In the genomic region with DNA sequence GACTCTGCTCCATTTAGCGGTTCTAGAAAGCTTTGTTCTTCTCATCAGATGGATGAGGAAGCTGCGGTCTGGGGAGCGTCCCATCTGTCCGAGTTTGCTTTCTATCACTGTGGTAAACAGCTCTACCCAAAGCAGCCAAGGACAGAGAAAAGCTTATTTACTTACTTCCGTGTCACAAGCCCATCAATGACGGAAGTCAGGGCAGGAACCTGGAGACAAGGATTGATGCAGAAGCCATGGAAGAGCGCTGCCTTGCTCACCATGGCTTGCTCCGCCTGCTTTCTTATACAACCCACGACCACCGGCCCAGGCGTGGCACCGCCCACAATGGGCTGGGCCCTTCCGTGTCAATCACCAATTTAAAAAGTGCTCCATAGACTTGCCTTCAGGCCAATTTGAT, we compare ENCODE assay signal across 18 mouse cellular contexts. TPM values are rescaled to one million over a fixed set of nuclear protein-coding genes. Genes with fewer than 3 reads are reported as not detected.
DNase-seq lines count a peak whose midpoint lies in the region; ATAC-seq and TF ChIP-seq lines count a peak whose summit lies in the region.
"Had no signal": no experiment of that assay in that cellular context is flagged by ENCODE, and none has a peak within 500 bp of the region (broad histone marks: within the 10 kb centered on the region; RNA-seq: fewer than 3 reads in every experiment).

No protein-coding gene starts in this region.

- in situ Hi-C loops in CH12.LX (cut with MboI; ENCODE audit: low pct_ligation_motif_present, low pct_unique_long_range_greater_than_20kb, low sequenced_read_pairs): loop anchor here (10.0 kb wide), 1 partner anchor 172 kb away; no protein-coding TSS in a partner anchor

- H3K36me3 ChIP-seq in CH12.LX (replicated peaks in 1 of 2; ENCODE audit: control insufficient read depth in 1 of 2, insufficient read depth in 1 of 2, low read length in 1 of 2): peaks cover 0 to 11% of the 10 kb centered on the region in 2 experiments
- no peaks in the 10 kb centered on the region for H3K36me3 ChIP-seq in liver, embryonic 13.5 days
- H3K36me3 ChIP-seq in lung, postnatal 0 days (ENCODE audit: insufficient read depth, low read length): no peaks in the 10 kb centered on the region
- H3K36me3 ChIP-seq: embryonic facial prominence, embryonic 12.5 days; hindbrain, embryonic 12.5 days; limb, embryonic 12.5 days had no signal

- no peak for TF ChIP-seq RAD21 in CH12.LX (IDR thresholded peaks at IDR 0.05; ENCODE audit: low read depth, low read length)

- H3K4me1 ChIP-seq in CH12.LX (ENCODE audit: control insufficient read depth in 1 of 2, insufficient read depth in 2 of 2): peaks cover 3 to 16% of the 10 kb centered on the region in 2 experiments
- peaks cover 3% of the 10 kb centered on the region; the same call in 1 of the 2 replicates for H3K4me1 ChIP-seq in liver, embryonic 13.5 days (replicated peaks)
- no peaks in the 10 kb centered on the region for H3K4me1 ChIP-seq in lung, postnatal 0 days (ENCODE audit: insufficient read depth, low read depth, low read length)
- H3K4me1 ChIP-seq: embryonic facial prominence, embryonic 12.5 days; hindbrain, embryonic 12.5 days; limb, embryonic 12.5 days had no signal

- TF ChIP-seq EP300 in CH12.LX (IDR thresholded peaks at IDR 0.05; ENCODE audit: low read length): no peak
- no peak for TF ChIP-seq EP300 in lung, postnatal 0 days (IDR thresholded peaks at IDR 0.05)

- DNase-seq in layer of hippocampus, adult 9-11 months: peak; percentile 24
- DNase-seq in layer of hippocampus, adult 9-10 months (ENCODE audit: low spot score): no peak
- peak; percentile 78 for DNase-seq in CH12.LX (ENCODE audit: extremely low read depth)
- peak; percentile 88 for DNase-seq in MN1 (ENCODE audit: low spot score)
- DNase-seq in liver, embryonic 13.5 days: no peak
- DNase-seq in lung, postnatal 0 days (ENCODE audit: low spot score): no peak
- DNase-seq in thymus, postnatal 0 days (ENCODE audit: low spot score): no peak
- DNase-seq: cerebellum, adult 8-10 months; gastrocnemius, postnatal 10 days; kidney, adult 2 months; kidney, postnatal 25 days; lung, postnatal 14 days; right cerebral cortex, postnatal 25 days had no signal

- WGBS in liver, embryonic 13.5 days (ENCODE audit: insufficient replicate concordance): 30% methylated on average over 13 of the region's 13 CpGs
- WGBS in lung, postnatal 0 days: 58% methylated on average over 13 of the region's 13 CpGs

- no peaks in the 10 kb centered on the region for H3K27me3 ChIP-seq in CH12.LX (replicated peaks)
- H3K27me3 ChIP-seq in liver, embryonic 13.5 days: 0 out of 2 replicates have a peak, but pooled peaks cover 2% of the 10 kb centered on the region
- no peaks in the 10 kb centered on the region for H3K27me3 ChIP-seq in lung, postnatal 0 days (replicated peaks; ENCODE audit: insufficient read depth, low read length)
- H3K27me3 ChIP-seq: embryonic facial prominence, embryonic 12.5 days; hindbrain, embryonic 12.5 days; limb, embryonic 12.5 days had no signal

- peak; percentile 69 for TF ChIP-seq POLR2A in CH12.LX (IDR thresholded peaks at IDR 0.05; ENCODE audit: low read depth, low read length)

- dilution Hi-C loops in CH12.LX (cut with MboI; ENCODE audit: extremely low pct_ligation_motif_present, extremely low pct_unique_long_range_greater_than_20kb, low sequenced_read_pairs): no loop called here

- peak overlapping the region; percentile 59 to 69 (median 60) for H3K4me3 ChIP-seq in CH12.LX (replicated peaks in 1 of 3; ENCODE audit: low read depth in 2 of 3, low read length in 2 of 3, poor library complexity in 1 of 3)
- no peak overlapping the region for H3K4me3 ChIP-seq in liver, embryonic 13.5 days (replicated peaks)
- H3K4me3 ChIP-seq in lung, postnatal 0 days (ENCODE audit: low read depth, low read length): no peak overlapping the region
- H3K4me3 ChIP-seq: embryonic facial prominence, embryonic 12.5 days; erythroblast, embryonic 14.5 days; hindbrain, embryonic 12.5 days; limb, embryonic 12.5 days had no signal

- H3K79me2 ChIP-seq in CH12.LX (replicated peaks; ENCODE audit: control insufficient read depth, extremely low read depth, insufficient read depth, poor library complexity, severe bottlenecking): no peaks in the 10 kb centered on the region; the same call in 1 of the 2 replicates

- peak overlapping the region; percentile 78 for H3K9ac ChIP-seq in CH12.LX (ENCODE audit: insufficient read depth, low read depth)
- no peak overlapping the region for H3K9ac ChIP-seq in liver, embryonic 13.5 days
- H3K9ac ChIP-seq in lung, postnatal 0 days (replicated peaks; ENCODE audit: low read depth): no peak overlapping the region
- H3K9ac ChIP-seq: embryonic facial prominence, embryonic 12.5 days; hindbrain, embryonic 12.5 days; limb, embryonic 12.5 days had no signal

- TF ChIP-seq CTCF in CH12.LX (conservative IDR thresholded peaks at IDR 0.05 in 1 of 2, IDR thresholded peaks at IDR 0.05 in 1 of 2; ENCODE audit: low read depth in 2 of 2, low read length in 2 of 2): no peak
- no peak for TF ChIP-seq CTCF in lung, postnatal 0 days (IDR thresholded peaks at IDR 0.05)

- peak overlapping the region; percentile 99 for H3K4me2 ChIP-seq in CH12.LX (ENCODE audit: insufficient read depth, low read depth, poor library complexity, severe bottlenecking)
- 0 out of 2 replicates have a peak overlapping the region, but pooled peaks have one; percentile 19 for H3K4me2 ChIP-seq in liver, embryonic 13.5 days
- no peak overlapping the region for H3K4me2 ChIP-seq in lung, postnatal 0 days (replicated peaks; ENCODE audit: low read depth, low read length)
- H3K4me2 ChIP-seq: embryonic facial prominence, embryonic 12.5 days; hindbrain, embryonic 12.5 days; limb, embryonic 12.5 days had no signal

- ATAC-seq in liver, embryonic 13.5 days (ENCODE audit: low read depth): no peak
- no peak for ATAC-seq in lung, postnatal 0 days
- ATAC-seq: forebrain, embryonic 14.5 days had no signal

- peak overlapping the region; percentile 18; the same call in 1 of the 2 replicates for H3K27ac ChIP-seq in CH12.LX (ENCODE audit: insufficient read depth, low read depth)
- H3K27ac ChIP-seq in liver, embryonic 13.5 days: no peak overlapping the region
- H3K27ac ChIP-seq in lung, postnatal 0 days (ENCODE audit: low read length): no peak overlapping the region
- H3K27ac ChIP-seq: embryonic facial prominence, embryonic 12.5 days; hindbrain, embryonic 12.5 days; limb, embryonic 12.5 days had no signal

- no peaks in the 10 kb centered on the region for H3K9me3 ChIP-seq in CH12.LX (replicated peaks; ENCODE audit: low read length)
- no peaks in the 10 kb centered on the region for H3K9me3 ChIP-seq in liver, embryonic 13.5 days (replicated peaks)
- no peaks in the 10 kb centered on the region for H3K9me3 ChIP-seq in lung, postnatal 0 days (ENCODE audit: low read length)
- H3K9me3 ChIP-seq: embryonic facial prominence, embryonic 12.5 days; hindbrain, embryonic 12.5 days; limb, embryonic 12.5 days had no signal

TF ChIP-seq in CH12.LX, 34 proteins besides CTCF, POLR2A, EP300 and RAD21:
- TF ChIP-seq RCOR1 (conservative IDR thresholded peaks at IDR 0.05; ENCODE audit: low read depth, low read length): no peak
- peak; percentile 49; the same call in 1 of the 2 replicates for TF ChIP-seq SIN3A (IDR thresholded peaks at IDR 0.05; ENCODE audit: low read length)
- TF ChIP-seq HCFC1 (IDR thresholded peaks at IDR 0.05; ENCODE audit: low read depth, low read length): peak; percentile 28; the same call in 1 of the 2 replicates
- TF ChIP-seq ZNF384 (IDR thresholded peaks at IDR 0.05; ENCODE audit: low read depth, low read length): 0 out of 2 replicates have a peak, but pooled peaks have one; percentile 10
- no peak for TF ChIP-seq BHLHE40 (IDR thresholded peaks at IDR 0.05; ENCODE audit: low read depth, low read length)
- TF ChIP-seq USF1 (IDR thresholded peaks at IDR 0.05; ENCODE audit: low read depth, low read length): no peak
- TF ChIP-seq MEF2A (IDR thresholded peaks at IDR 0.05; ENCODE audit: borderline replicate concordance, low read depth, low read length): peak; percentile 43; the same call in 1 of the 2 replicates
- TF ChIP-seq TCF12 (IDR thresholded peaks at IDR 0.05; ENCODE audit: low read depth, low read length): peak; percentile 56; the same call in 1 of the 2 replicates
- TF ChIP-seq TBP (conservative IDR thresholded peaks at IDR 0.05; ENCODE audit: low read depth, low read length): peak; percentile 81
- peak; percentile 67 for TF ChIP-seq NELFE (IDR thresholded peaks at IDR 0.05; ENCODE audit: low read depth, low read length)
- no peak for TF ChIP-seq PAX5 (IDR thresholded peaks at IDR 0.05; ENCODE audit: low read length)
- TF ChIP-seq IRF4 (IDR thresholded peaks at IDR 0.05; ENCODE audit: low read depth, low read length): peak; percentile 41; the same call in 1 of the 2 replicates
- no peak for TF ChIP-seq USF2 (conservative IDR thresholded peaks at IDR 0.05; ENCODE audit: low read depth, low read length)
- TF ChIP-seq ELF1 (IDR thresholded peaks at IDR 0.05; ENCODE audit: low read depth, low read length): peak; percentile 77
- peak; percentile 73; the same call in 1 of the 2 replicates for TF ChIP-seq MXI1 (IDR thresholded peaks at IDR 0.05; ENCODE audit: low read depth, low read length)
- 0 out of 2 replicates have a peak, but pooled peaks have one; percentile 49 for TF ChIP-seq CHD1 (IDR thresholded peaks at IDR 0.05; ENCODE audit: low read depth, low read length)
- no peak for TF ChIP-seq ETS1 (conservative IDR thresholded peaks at IDR 0.05; ENCODE audit: low read depth, low read length)
- no peak for TF ChIP-seq MAX (IDR thresholded peaks at IDR 0.05; ENCODE audit: low read length)
- no peak; the same call in 1 of the 2 replicates for TF ChIP-seq MAZ (IDR thresholded peaks at IDR 0.05; ENCODE audit: low read depth, low read length)

RNA-seq across cellular contexts. Expression of gene Ano6, which starts 18.3 kb away (rescaled TPM):
- 18.4 and 21.3 TPM in 2 replicates for total RNA-seq in CH12.LX (2012; rRNA removed)
- 14.1 and 14.9 TPM in 2 replicates for total RNA-seq in CH12.LX (2014; rRNA removed)
- 24.7 and 27.0 TPM in 2 replicates for polyA plus RNA-seq in CH12.LX (2012; ENCODE audit: insufficient read length, low read depth)
- polyA plus RNA-seq in liver, embryonic 13.5 days (2015; fragmentation: Nextera tagmentation; extraction: Ambion mirVana): 7.8 and 10.6 TPM in 2 replicates
- polyA plus RNA-seq in lung, postnatal 0 days (2015; fragmentation: Nextera tagmentation; extraction: Ambion mirVana): 37.5 and 38.9 TPM in 2 replicates
- polyA plus RNA-seq in thymus, postnatal 0 days (2015; fragmentation: Nextera tagmentation; extraction: Ambion mirVana): 97.9 and 104 TPM in 2 replicates

Comparison
In these comparisons a context has a peak if more than half of its experiments do, and no peak if none do; other contexts are left out.
1. DNase-seq: peak in layer of hippocampus, adult 9-11 months (single experiment), CH12.LX (single experiment) and MN1 (single experiment); none in layer of hippocampus, adult 9-10 months (single experiment), liver, embryonic 13.5 days (single experiment), lung, postnatal 0 days (single experiment) and thymus, postnatal 0 days (single experiment).
2. H3K4me3 ChIP-seq: peak in CH12.LX (3 of 3); none in liver, embryonic 13.5 days (single experiment) and lung, postnatal 0 days (single experiment).